Mouse (Mus musculus) cerebellum, adult 2 months (tissue): ENCODE data around the gene Apc2. TPM values are rescaled to one million over a fixed set of nuclear protein-coding genes. Genes with fewer than 3 reads are reported as not detected.

Experiments
- DNase-seq, 2 experiments: peaks; one replicate each; pipeline ENCODE4 v3.0.0; 2021
- H3K27ac ChIP-seq: fragments of 200-500 bp; 2 replicates; pipeline ENCODE4 v1.5.1; 2012; ENCODE audit warnings: low read length, control low read depth, inconsistent platforms; ENCODE audit not compliant: insufficient read depth
- H3K27me3 ChIP-seq: fragments of 200-500 bp; 2 replicates; pipeline ENCODE4 v1.6.1; 2012; ENCODE audit warnings: inconsistent platforms, mild to moderate bottlenecking, low read length, moderate library complexity; ENCODE audit not compliant: control insufficient read depth, insufficient read depth
- H3K4me1 ChIP-seq: fragments of 200-500 bp; 2 replicates; pipeline ENCODE4 v1.6.1; 2011; ENCODE audit warnings: low read length; ENCODE audit not compliant: control insufficient read depth, insufficient read depth
- H3K4me3 ChIP-seq: fragments of 200-500 bp; replicated peaks from 2 replicates; pipeline ENCODE3; 2011; ENCODE audit warnings: mild to moderate bottlenecking, low read depth, low read length, control low read depth; ENCODE audit not compliant: insufficient read depth
- CTCF ChIP-seq: fragments of 200-500 bp; IDR thresholded peaks from 2 replicates; pipeline ENCODE4 v1.5.1; 2011; ENCODE audit warnings: low read depth, mild to moderate bottlenecking, control low read depth, low read length, moderate library complexity, borderline replicate concordance; ENCODE audit not compliant: insufficient read depth
- POLR2A ChIP-seq: fragments of 200-500 bp; IDR thresholded peaks from 2 replicates; pipeline ENCODE4 v1.6.1; 2011; ENCODE audit warnings: low read length, control low read depth, borderline replicate concordance; ENCODE audit not compliant: insufficient read depth
- WGBS: fragments of 180-500 bp; shearing (Covaris S2); methylation state at CpG from one replicate; pipeline ENCODE4 v1.1.7; 2018; 5-methylcytosine and 5-hydroxymethylcytosine counted together
- polyA plus RNA-seq: library from polyadenylated mRNA; depleted of rRNA; stranded (reverse); fragments of >200 nt; gene quantifications from 2 replicates; pipeline ENCODE4 v1.2.3, GENCODE M21; 2012

Gene Apc2
- polyA plus RNA-seq, 1 experiment, result 67.1 TPM

GRCm38 (mm10) chr10:80281304-80281703 is 14.5 kb upstream of the Apc2 start:
- no peaks in the 10 kb centered on the region for H3K27me3 ChIP-seq
- peaks cover 35% of the 10 kb centered on the region for H3K4me1 ChIP-seq
- 50% methylated on average over 7 of the region's 7 CpGs for WGBS
- peak overlapping the region; percentile 46; the same call in 1 of the 2 replicates for H3K27ac ChIP-seq
- TF ChIP-seq CTCF, result no peak
- TF ChIP-seq POLR2A, result no peak
- DNase-seq, result no peak
- H3K4me3 ChIP-seq, result no peak overlapping the region

- H3K4me1 ChIP-seq, result peaks cover 35% of the 10 kb centered on the region
- DNase-seq, result peak; percentile 54 to 61
- WGBS, result 24% methylated on average over 8 of the region's 8 CpGs
- H3K4me3 ChIP-seq, result no peak overlapping the region
- TF ChIP-seq CTCF, result no peak
- TF ChIP-seq POLR2A, result no peak
- peak overlapping the region; percentile 46 for H3K27ac ChIP-seq
- no peaks in the 10 kb centered on the region for H3K27me3 ChIP-seq
Measured at GRCm38 (mm10) chr10:80281921-80282371, 13.8 kb upstream of the Apc2 start.

GRCm38 (mm10) chr10:80282481-80283441 is 13.0 kb upstream of the Apc2 start:
- no peak for TF ChIP-seq POLR2A
- TF ChIP-seq CTCF, result no peak
- Histone ChIP-seq H3K27ac (peak overlapping the region; percentile 78), H3K4me3 (no peak overlapping the region), H3K4me1 (peaks cover 35% of the 10 kb centered on the region), H3K27me3 (no peaks in the 10 kb centered on the region)
- 67% methylated on average over 20 of the region's 20 CpGs for WGBS
- DNase-seq, result no peak

- Histone ChIP-seq H3K4me1 (peaks cover 35% of the 10 kb centered on the region), H3K27ac (no peak overlapping the region), H3K4me3 (no peak overlapping the region), H3K27me3 (no peaks in the 10 kb centered on the region)
- WGBS, result 57% methylated on average over 15 of the region's 15 CpGs
- no peak for TF ChIP-seq CTCF
- no peak for TF ChIP-seq POLR2A
- DNase-seq, result no peak
Measured at GRCm38 (mm10) chr10:80285222-80286070, 10.3 kb upstream of the Apc2 start.

GRCm38 (mm10) chr10:80288097-80288496 is 7.7 kb upstream of the Apc2 start:
- no peak for DNase-seq
- no peak overlapping the region for H3K4me3 ChIP-seq
- no peak for TF ChIP-seq CTCF
- no peak for TF ChIP-seq POLR2A
- peaks cover 13% of the 10 kb centered on the region for H3K4me1 ChIP-seq
- 89% methylated on average over 12 of the region's 12 CpGs for WGBS
- H3K27ac ChIP-seq, result no peak overlapping the region
- no peaks in the 10 kb centered on the region for H3K27me3 ChIP-seq

- TF ChIP-seq POLR2A (no peak), CTCF (no peak)
- peaks cover 7% of the 10 kb centered on the region for H3K4me1 ChIP-seq
- no peak overlapping the region for H3K27ac ChIP-seq
- WGBS, result 62% methylated on average over 8 of the region's 8 CpGs
- no peak overlapping the region for H3K4me3 ChIP-seq
- H3K27me3 ChIP-seq, result no peaks in the 10 kb centered on the region
- no peak for DNase-seq
Measured at GRCm38 (mm10) chr10:80288657-80289056, 7.1 kb upstream of the Apc2 start.

- H3K27me3 ChIP-seq, result no peaks in the 10 kb centered on the region
- peak; percentile 42; the same call in 1 of the 2 replicates for TF ChIP-seq CTCF
- TF ChIP-seq POLR2A, result peak; percentile 97
- H3K27ac ChIP-seq, result no peak within 1 kb of the TSS
- peaks cover 14% of the 10 kb centered on the region for H3K4me1 ChIP-seq
- H3K4me3 ChIP-seq, result peak within 1 kb of the TSS; percentile 91
- DNase-seq, result peak; percentile 94 to 95
- under 1% methylated on average over 72 of the region's 72 CpGs for WGBS
Measured at GRCm38 (mm10) chr10:80292251-80293146, 3.3 kb upstream of the Apc2 start, which contains the start of gene Rps15. Gene Rps15 (plus strand): TSS chr10:80292453.
